8 mouse cellular contexts compared by ENCODE assay signal in genomic region chr11:46312523-46313035, GRCm38 (mm10). TPM values are rescaled to one million over a fixed set of nuclear protein-coding genes. Genes with fewer than 3 reads are reported as not detected.
DNase-seq lines count a peak whose midpoint lies in the region; ATAC-seq and TF ChIP-seq lines count a peak whose summit lies in the region.

Gene Cyfip2 (minus strand): TSS chr11:46312859.

- WGBS in lung, adult 2 months, result 7% methylated on average over 14 of the region's 14 CpGs
- 7% methylated on average over 14 of the region's 14 CpGs for WGBS in heart, embryonic 14.5 days
- WGBS in macrophage (ENCODE audit: missing documents), result 13% methylated on average over 13 of the region's 14 CpGs

- peak within 1 kb of the TSS; percentile 71 for H3K9ac ChIP-seq in heart, embryonic 14.5 days (ENCODE audit: low read length)

- DNase-seq in lung, adult 2 months, result no peak
- no peak for DNase-seq in lung, postnatal 4 days
- DNase-seq in kidney, postnatal 10 days, result peak; percentile 31
- DNase-seq in natural killer cell, adult 2 months (ENCODE audit: low spot score in 2 of 2), result no peak
- no peak for DNase-seq in gastrocnemius, postnatal 25 days

- H3K36me3 ChIP-seq in heart, embryonic 14.5 days (ENCODE audit: control insufficient read depth, insufficient read depth, low read length), result no peaks in the 10 kb centered on the region
- H3K36me3 ChIP-seq in macrophage (ENCODE audit: inconsistent target), result no peaks in the 10 kb centered on the region

- peak within 1 kb of the TSS; percentile 99 for H3K27ac ChIP-seq in cortical plate, adult 2 months (ENCODE audit: insufficient read depth, low read length)
- peak within 1 kb of the TSS; percentile 21 to 48 for H3K27ac ChIP-seq in heart, embryonic 14.5 days (replicated peaks in 1 of 2; ENCODE audit: control insufficient read depth in 1 of 2, insufficient read depth in 1 of 2, low read depth in 2 of 2, low read length in 2 of 2)
- H3K27ac ChIP-seq in macrophage, result peak within 1 kb of the TSS; percentile 80

- H3K4me3 ChIP-seq in lung, adult 2 months (replicated peaks; ENCODE audit: extremely low read depth, low read depth, low read length), result peak within 1 kb of the TSS; percentile 77
- peak within 1 kb of the TSS; percentile 100 for H3K4me3 ChIP-seq in cortical plate, adult 2 months (ENCODE audit: insufficient read depth, low read length)
- H3K4me3 ChIP-seq in heart, embryonic 14.5 days (ENCODE audit: control insufficient read depth in 1 of 2, insufficient read depth in 1 of 2, low read depth in 1 of 2, low read length in 2 of 2), result peak within 1 kb of the TSS; percentile 65 to 89
- peak within 1 kb of the TSS; percentile 63 for H3K4me3 ChIP-seq in macrophage (ENCODE audit: inconsistent target)

- H3K4me2 ChIP-seq in heart, embryonic 14.5 days (ENCODE audit: low read length), result peak within 1 kb of the TSS; percentile 82

- peaks cover 12% of the 10 kb centered on the region; the same call in 1 of the 2 replicates for H3K27me3 ChIP-seq in heart, embryonic 14.5 days (ENCODE audit: control insufficient read depth, insufficient read depth, low read length)

- H3K9me3 ChIP-seq in heart, embryonic 14.5 days (ENCODE audit: control insufficient read depth, low read length), result no peaks in the 10 kb centered on the region

- TF ChIP-seq POLR2A in lung, adult 2 months (IDR thresholded peaks at IDR 0.05; ENCODE audit: borderline replicate concordance, extremely low read depth, low read depth, low read length), result no peak
- no peak for TF ChIP-seq POLR2A in cortical plate, adult 2 months (IDR thresholded peaks at IDR 0.05; ENCODE audit: extremely low read depth, insufficient read depth, low read length)

- H3K79me2 ChIP-seq in macrophage (ENCODE audit: inconsistent target), result peaks cover 40% of the 10 kb centered on the region

- ATAC-seq in heart, embryonic 14.5 days (ENCODE audit: insufficient number of reproducible peaks, insufficient read depth, low FRiP score, low read depth), result no peak

- peaks cover 4% of the 10 kb centered on the region; the same call in 1 of the 2 replicates for H3K4me1 ChIP-seq in lung, adult 2 months (ENCODE audit: control insufficient read depth, insufficient read depth, low read length)
- H3K4me1 ChIP-seq in cortical plate, adult 2 months (ENCODE audit: control insufficient read depth, insufficient read depth, low read length), result peaks cover 10% of the 10 kb centered on the region
- peaks cover 5 to 8% of the 10 kb centered on the region in 2 experiments; a peak in 3 of 4 replicates for H3K4me1 ChIP-seq in heart, embryonic 14.5 days (ENCODE audit: control insufficient read depth in 2 of 2, insufficient read depth in 2 of 2, low read length in 2 of 2)

- no peak for TF ChIP-seq CTCF in lung, adult 2 months (IDR thresholded peaks at IDR 0.05; ENCODE audit: insufficient read depth, low read length)
- no peak for TF ChIP-seq CTCF in cortical plate, adult 2 months (IDR thresholded peaks at IDR 0.05; ENCODE audit: extremely low read depth, insufficient read depth, low read length)

RNA-seq across cellular contexts. Expression of gene Cyfip2, which starts in this region (rescaled TPM):
- 5.5 and 9.3 TPM in 2 replicates for polyA plus RNA-seq in lung, adult 2 months (2012; rRNA removed)
- polyA plus RNA-seq in cortical plate, adult 2 months (2012; rRNA removed), result 273 and 275 TPM in 2 replicates
- 8.9 TPM in 2 replicates for polyA plus RNA-seq in heart, embryonic 14.5 days (2014; fragmentation: Nextera tagmentation; extraction: Ambion mirVana)
- total RNA-seq in macrophage (2018; cell fraction: chromatin; rRNA removed), result 10 to 100 TPM; 14.6 to 71.1 (median 50.2) TPM
- total RNA-seq in macrophage (2018; cell fraction: cytosol; rRNA removed), result 10 to 100 TPM; 52.8 to 84.5 (median 67.2) TPM
- 10 to 100 TPM; 24.5 to 81.3 (median 55.7) TPM for total RNA-seq in macrophage (2018; cell fraction: nucleus; rRNA removed)
- polyA plus RNA-seq in macrophage (2018), result 37.5 to 67.1 TPM (median 52.7 TPM) in 3 replicates
- total RNA-seq in gastrocnemius, postnatal 25 days (2021), result under 1 TPM; 0.54 to 0.90 TPM

Comparison
In these comparisons a context has a peak if more than half of its experiments do, and no peak if none do; other contexts are left out.
1. H3K27ac ChIP-seq: peak in every context shown above with its lines; median percentile 99 in cortical plate, adult 2 months; 80 in macrophage; 34 in heart, embryonic 14.5 days.